Mouse (Mus musculus) ovary, adult 18-20 months (tissue): ENCODE results near the gene Rabggtb.

Source experiments
- DNase-seq: peaks from one replicate; pipeline ENCODE4 v3.0.0; 2022; ENCODE audit warnings: low spot score, mixed read lengths

Rabggtb gene

GRCm38 (mm10) chr3:153917200-153917599, 4.4 kb upstream of the Rabggtb start:
- DNase-seq, result no peak

GRCm38 (mm10) chr3:153913510-153914243, 868 bp upstream of the Rabggtb start:
- DNase-seq, result no peak

GRCm38 (mm10) chr3:153911882-153912440, 848 bp downstream of the Rabggtb start:
- DNase-seq, result no peak

- no peak for DNase-seq
Measured at GRCm38 (mm10) chr3:153911197-153911881, 1.5 kb downstream of the Rabggtb start.

GRCm38 (mm10) chr3:153910489-153910888, 2.3 kb downstream of the Rabggtb start:
- DNase-seq, result no peak

- DNase-seq, result no peak
Measured at GRCm38 (mm10) chr3:153908919-153909318, 3.9 kb downstream of the Rabggtb start.

- DNase-seq, result no peak
Measured at GRCm38 (mm10) chr3:153906136-153906871, 6.5 kb downstream of the Rabggtb start, which contains the start of gene Msh4. Gene Msh4, minus strand, starts transcription at chr3:153906138.

- no peak for DNase-seq
Measured at GRCm38 (mm10) chr3:153905251-153906135, 7.3 kb downstream of the Rabggtb start.

- DNase-seq, result peak; percentile 15
Measured at GRCm38 (mm10) chr3:153904586-153904985, 8.2 kb downstream of the Rabggtb start.

GRCm38 (mm10) chr3:153902595-153902994, 10.2 kb downstream of the Rabggtb start:
- DNase-seq, result no peak

GRCm38 (mm10) chr3:153901904-153902303, 10.9 kb downstream of the Rabggtb start:
- no peak for DNase-seq

- DNase-seq, result no peak
Measured at GRCm38 (mm10) chr3:153897216-153897615, 15.6 kb downstream of the Rabggtb start.

- no peak for DNase-seq
Measured at GRCm38 (mm10) chr3:153895454-153895853, 17.4 kb downstream of the Rabggtb start.

GRCm38 (mm10) chr3:153889188-153889781, 23.5 kb downstream of the Rabggtb start:
- DNase-seq, result no peak

GRCm38 (mm10) chr3:153888141-153888540, 24.7 kb downstream of the Rabggtb start:
- no peak for DNase-seq

GRCm38 (mm10) chr3:153886296-153886695, 26.5 kb downstream of the Rabggtb start:
- DNase-seq, result no peak

GRCm38 (mm10) chr3:153871396-153871795, 41.4 kb downstream of the Rabggtb start:
- DNase-seq, result no peak

GRCm38 (mm10) chr3:153867149-153868136, 45.4 kb downstream of the Rabggtb start:
- no peak for DNase-seq

GRCm38 (mm10) chr3:153864636-153865429, 48.0 kb downstream of the Rabggtb start:
- DNase-seq, result no peak
